Mouse (Mus musculus) heart, adult 2 months (tissue): ENCODE data around the gene Exoc3l4. TPM values are rescaled to one million over a fixed set of nuclear protein-coding genes. Genes with fewer than 3 reads are reported as not detected.

ENCODE experiments used
- DNase-seq, 2 experiments: peaks; one replicate each; pipeline ENCODE4 v3.0.0; 2021
- H3K27ac ChIP-seq: fragments of 200-600 bp; 2 replicates; pipeline ENCODE4 v1.8.1; 2022
- H3K27me3 ChIP-seq: fragments of 200-500 bp; 2 replicates; pipeline ENCODE4 v1.6.1; 2012; ENCODE audit warnings: mild to moderate bottlenecking, low read length, inconsistent platforms, mixed read lengths; ENCODE audit not compliant: control insufficient read depth, insufficient read depth
- H3K36me3 ChIP-seq: fragments of 200-500 bp; 2 replicates; pipeline ENCODE4 v1.6.1; 2012; ENCODE audit warnings: low read length, inconsistent platforms; ENCODE audit not compliant: control insufficient read depth, insufficient read depth
- H3K4me1 ChIP-seq: fragments of 200-500 bp; 2 replicates; pipeline ENCODE4 v1.6.1; 2011; ENCODE audit warnings: low read length; ENCODE audit not compliant: control insufficient read depth, insufficient read depth
- H3K4me3 ChIP-seq: fragments of 200-600 bp; 2 replicates; pipeline ENCODE4 v1.8.1; 2022
- H3K79me2 ChIP-seq: fragments of 200-500 bp; replicated peaks from 2 replicates; pipeline ENCODE4 v1.6.1; 2012; ENCODE audit warnings: mild to moderate bottlenecking, inconsistent platforms, low read length, moderate library complexity, mixed read lengths; ENCODE audit not compliant: control insufficient read depth, insufficient read depth
- H3K9ac ChIP-seq: fragments of 200-500 bp; 2 replicates; pipeline ENCODE4 v1.6.1; 2012; ENCODE audit warnings: low read depth, mild to moderate bottlenecking, control low read depth, inconsistent platforms, low read length, mixed read lengths
- CTCF ChIP-seq: fragments of 200-600 bp; IDR thresholded peaks from 2 replicates; pipeline ENCODE4 v1.8.1; 2022; ENCODE audit warnings: antibody characterized with exemption, mild to moderate bottlenecking, moderate library complexity
- EP300 ChIP-seq: fragments of 200-500 bp; IDR thresholded peaks from 2 replicates; pipeline ENCODE4 v1.6.1; 2011; ENCODE audit warnings: low read depth, low read length, control low read depth; ENCODE audit not compliant: insufficient read depth
- POLR2A ChIP-seq: fragments of 200-500 bp; IDR thresholded peaks from 2 replicates; pipeline ENCODE4 v1.6.1; 2011; ENCODE audit warnings: mild to moderate bottlenecking, low read depth, low read length, control low read depth; ENCODE audit not compliant: insufficient read depth
- WGBS: fragments of 180-500 bp; shearing (Covaris S2); methylation state at CpG from one replicate; pipeline ENCODE4 v1.1.7; 2018; 5-methylcytosine and 5-hydroxymethylcytosine counted together
- intact Hi-C: fragments of 180-260 bp; cut with DNase I; formaldehyde crosslinking; loops from one replicate; pipeline ENCODE4 v1.15.1; 2025
- polyA plus RNA-seq: library from polyadenylated mRNA; depleted of rRNA; stranded (reverse); fragments of >200 nt; gene quantifications from 2 replicates; pipeline ENCODE4 v1.2.3, GENCODE M21; 2012
- total RNA-seq, 2 experiments: library from RNA; stranded (reverse); gene quantifications; 2 replicates each; pipeline ENCODE4 v1.2.3; 2021

The Exoc3l4 gene
- total and polyA plus RNA-seq, 3 experiments = 2.5 to 10.9 (median 2.7) TPM

- 5% methylated on average over 12 of the region's 12 CpGs for WGBS
- Histone ChIP-seq H3K27me3 (no peaks in the 10 kb centered on the region), H3K27ac (peak overlapping the region; percentile 99), H3K9ac (peak overlapping the region; percentile 67), H3K79me2 (peaks cover 3% of the 10 kb centered on the region), H3K4me1 (peaks cover 14% of the 10 kb centered on the region), H3K36me3 (peaks cover 2% of the 10 kb centered on the region; the same call in 1 of the 2 replicates), H3K4me3 (peak overlapping the region; percentile 80)
- intact Hi-C loops = no loop called here
- no peak for DNase-seq
- TF ChIP-seq CTCF (no peak), POLR2A (no peak), EP300 (no peak)
These were observed 41.3 kb upstream of the Exoc3l4 start for GRCm38 (mm10) chr12:111375559-111375958.

GRCm38 (mm10) chr12:111376053-111376452 is 40.8 kb upstream of the Exoc3l4 start:
- intact Hi-C loops = loop anchor here (2.0 kb wide), 1 partner anchor 43 kb away; no protein-coding TSS in a partner anchor
- WGBS = 3% methylated on average over 6 of the region's 6 CpGs
- Histone ChIP-seq H3K79me2 (peaks cover 2% of the 10 kb centered on the region), H3K4me1 (peaks cover 12% of the 10 kb centered on the region), H3K27ac (peak overlapping the region; percentile 99), H3K36me3 (peaks cover 2% of the 10 kb centered on the region; the same call in 1 of the 2 replicates), H3K4me3 (peak overlapping the region; percentile 80), H3K27me3 (no peaks in the 10 kb centered on the region), H3K9ac (peak overlapping the region; percentile 67)
- no peak for DNase-seq
- no peak for TF ChIP-seq POLR2A
- no peak for TF ChIP-seq CTCF
- no peak for TF ChIP-seq EP300

- H3K27ac ChIP-seq = peak overlapping the region; percentile 99
- WGBS = under 1% methylated on average over 46 of the region's 49 CpGs
- peak overlapping the region; percentile 93 for H3K9ac ChIP-seq
- H3K79me2 ChIP-seq = peaks cover under 1% of the 10 kb centered on the region
- peaks cover under 1% of the 10 kb centered on the region; the same call in 1 of the 2 replicates for H3K36me3 ChIP-seq
- no peaks in the 10 kb centered on the region for H3K27me3 ChIP-seq
- H3K4me1 ChIP-seq = peaks cover 12% of the 10 kb centered on the region
- H3K4me3 ChIP-seq = peak overlapping the region; percentile 80
- TF ChIP-seq EP300 = peak; percentile 58; the same call in 1 of the 2 replicates
- TF ChIP-seq CTCF = no peak
- TF ChIP-seq POLR2A = peak; percentile 57
- DNase-seq = peak; percentile 81 to 82
- intact Hi-C loops = loop anchor here (2.0 kb wide), 1 partner anchor 44 kb away; no protein-coding TSS in a partner anchor
These were observed 39.9 kb upstream of the Exoc3l4 start for GRCm38 (mm10) chr12:111376826-111377331.

GRCm38 (mm10) chr12:111377376-111377973 is 39.3 kb upstream of the Exoc3l4 start, which contains the start of gene Cdc42bpb:
Gene Cdc42bpb, minus strand, starts transcription at chr12:111377718.
- TF ChIP-seq POLR2A (peak; percentile 96), EP300 (peak; percentile 78), CTCF (no peak)
- Histone ChIP-seq H3K27ac (peak within 1 kb of the TSS; percentile 99), H3K9ac (peak within 1 kb of the TSS; percentile 93), H3K4me1 (peaks cover 12% of the 10 kb centered on the region), H3K27me3 (no peaks in the 10 kb centered on the region), H3K4me3 (peak within 1 kb of the TSS; percentile 88), H3K79me2 (no peaks in the 10 kb centered on the region; the same call in none of the 2 replicates), H3K36me3 (no peaks in the 10 kb centered on the region; the same call in 1 of the 2 replicates)
- under 1% methylated on average over 86 of the region's 94 CpGs for WGBS
- intact Hi-C loops = loop anchor here (2.0 kb wide), 1 partner anchor 45 kb away; no protein-coding TSS in a partner anchor
- peak; percentile 98 for DNase-seq

GRCm38 (mm10) chr12:111377986-111378490 is 38.8 kb upstream of the Exoc3l4 start:
- Histone ChIP-seq H3K4me3 (peak overlapping the region; percentile 88), H3K27ac (peak overlapping the region; percentile 99), H3K36me3 (no peaks in the 10 kb centered on the region; the same call in 1 of the 2 replicates), H3K9ac (peak overlapping the region; percentile 74), H3K79me2 (no peaks in the 10 kb centered on the region; the same call in none of the 2 replicates), H3K4me1 (peaks cover 11% of the 10 kb centered on the region), H3K27me3 (no peaks in the 10 kb centered on the region)
- intact Hi-C loops = loop anchor here (2.0 kb wide), 1 partner anchor 45 kb away; no protein-coding TSS in a partner anchor
- DNase-seq = no peak
- TF ChIP-seq POLR2A = no peak
- WGBS = under 1% methylated on average over 32 of the region's 32 CpGs

GRCm38 (mm10) chr12:111378812-111379211 is 38.0 kb upstream of the Exoc3l4 start:
- H3K9ac ChIP-seq = no peak overlapping the region
- no peaks in the 10 kb centered on the region; the same call in 1 of the 2 replicates for H3K79me2 ChIP-seq
- intact Hi-C loops = no loop called here
- peak overlapping the region; percentile 88; the same call in 1 of the 2 replicates for H3K4me3 ChIP-seq
- DNase-seq = no peak
- H3K4me1 ChIP-seq = peaks cover 8% of the 10 kb centered on the region
- H3K27ac ChIP-seq = no peak overlapping the region; the same call in 1 of the 2 replicates
- TF ChIP-seq CTCF (no peak), EP300 (no peak), POLR2A (no peak)
- no peaks in the 10 kb centered on the region for H3K27me3 ChIP-seq
- WGBS = 75% methylated on average over 12 of the region's 12 CpGs
- H3K36me3 ChIP-seq = no peaks in the 10 kb centered on the region; the same call in 1 of the 2 replicates
